Mouse (Mus musculus) midbrain, embryonic 12.5 days (tissue): ENCODE results near the gene Tmem54. TPM values are rescaled to one million over a fixed set of nuclear protein-coding genes. Genes with fewer than 3 reads are reported as not detected.

Experiments used
- ATAC-seq: fragments of 200-750 bp; cut with Nextera tagmentation; 2 replicates; pipeline ENCODE4 v1.8.0; 2017; ENCODE audit warnings: low read depth, moderate TSS enrichment, moderate library complexity; ENCODE audit not compliant: low FRiP score
- H3K27ac ChIP-seq: fragments of 300-500 bp; sonication (generic); replicated peaks from 2 replicates; pipeline ENCODE4 v1.5.1; 2016; ENCODE audit warnings: mild to moderate bottlenecking
- H3K27me3 ChIP-seq: fragments of 300-500 bp; sonication (generic); 2 replicates; pipeline ENCODE4 v1.6.1; 2016; ENCODE audit warnings: mild to moderate bottlenecking
- H3K36me3 ChIP-seq: fragments of 300-500 bp; sonication (generic); 2 replicates; pipeline ENCODE4 v1.6.1; 2016
- H3K4me1 ChIP-seq: fragments of 300-500 bp; sonication (generic); 2 replicates; pipeline ENCODE4 v1.6.1; 2016
- H3K4me2 ChIP-seq: fragments of 300-500 bp; sonication (generic); replicated peaks from 2 replicates; pipeline ENCODE4 v1.6.1; 2016; ENCODE audit warnings: mild to moderate bottlenecking, moderate library complexity
- H3K4me3 ChIP-seq: fragments of 300-500 bp; sonication (generic); 2 replicates; pipeline ENCODE4 v1.5.1; 2016; ENCODE audit warnings: mild to moderate bottlenecking
- H3K9ac ChIP-seq: fragments of 300-500 bp; sonication (generic); replicated peaks from 2 replicates; pipeline ENCODE4 v1.6.1; 2016; ENCODE audit warnings: mild to moderate bottlenecking, moderate library complexity
- H3K9me3 ChIP-seq: fragments of 300-500 bp; sonication (generic); 2 replicates; pipeline ENCODE4 v1.6.1; 2016; ENCODE audit warnings: mild to moderate bottlenecking
- WGBS: fragments of 180-500 bp; shearing (Covaris S2); methylation state at CpG from one replicate; pipeline ENCODE4 v1.1.7; 2016; 5-methylcytosine and 5-hydroxymethylcytosine counted together
- polyA plus RNA-seq: library from polyadenylated mRNA; unstranded; fragments of >200 nt; fragmentation: Nextera tagmentation; extraction: Ambion mirVana; gene quantifications from 2 replicates; pipeline ENCODE4 v1.2.1, GENCODE M21; 2016

The Tmem54 gene
- polyA plus RNA-seq: 0.51 and 0.63 TPM in 2 replicates

- Histone ChIP-seq H3K4me2 (peak within 1 kb of the TSS; percentile 47), H3K4me1 (peaks cover 11% of the 10 kb centered on the region; the same call in 1 of the 2 replicates), H3K9me3 (no peaks in the 10 kb centered on the region), H3K27ac (no peak within 1 kb of the TSS), H3K9ac (peak within 1 kb of the TSS; percentile 46; the same call in 1 of the 2 replicates), H3K4me3 (peak within 1 kb of the TSS; percentile 31), H3K36me3 (no peaks in the 10 kb centered on the region), H3K27me3 (peaks cover 54% of the 10 kb centered on the region)
- ATAC-seq: no peak
- 2% methylated on average over 35 of the region's 40 CpGs for WGBS
Measured at GRCm38 (mm10) chr4:129105356-129105755, at the start of gene Tmem54. TSS of gene Tmem54 (plus strand) at chr4:129105548.

DNA sequence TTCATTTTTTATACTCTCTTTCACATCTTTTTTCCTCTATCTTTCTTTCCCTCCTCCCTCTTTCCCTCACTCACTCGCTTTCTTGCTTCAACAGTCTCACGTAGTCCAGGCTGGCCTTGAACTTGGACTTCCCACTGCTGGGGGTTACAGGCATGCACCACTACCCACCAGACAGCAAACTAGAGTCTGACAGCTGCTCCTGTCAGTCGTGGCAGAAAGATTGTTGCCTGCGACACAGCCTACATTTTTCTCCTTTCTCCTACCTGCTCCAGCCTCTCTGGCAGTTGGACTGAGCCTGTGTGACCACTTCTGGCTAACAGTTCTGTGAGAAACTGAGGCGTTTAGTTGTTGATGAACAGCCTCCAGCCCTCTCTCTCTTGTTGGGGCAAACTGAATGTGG lies 49.8 kb upstream of the Tmem54 start:
- Histone ChIP-seq H3K9me3 (no peaks in the 10 kb centered on the region), H3K4me2 (no peak overlapping the region)
- 90% methylated on average over 5 of the region's 5 CpGs for WGBS

DNA sequence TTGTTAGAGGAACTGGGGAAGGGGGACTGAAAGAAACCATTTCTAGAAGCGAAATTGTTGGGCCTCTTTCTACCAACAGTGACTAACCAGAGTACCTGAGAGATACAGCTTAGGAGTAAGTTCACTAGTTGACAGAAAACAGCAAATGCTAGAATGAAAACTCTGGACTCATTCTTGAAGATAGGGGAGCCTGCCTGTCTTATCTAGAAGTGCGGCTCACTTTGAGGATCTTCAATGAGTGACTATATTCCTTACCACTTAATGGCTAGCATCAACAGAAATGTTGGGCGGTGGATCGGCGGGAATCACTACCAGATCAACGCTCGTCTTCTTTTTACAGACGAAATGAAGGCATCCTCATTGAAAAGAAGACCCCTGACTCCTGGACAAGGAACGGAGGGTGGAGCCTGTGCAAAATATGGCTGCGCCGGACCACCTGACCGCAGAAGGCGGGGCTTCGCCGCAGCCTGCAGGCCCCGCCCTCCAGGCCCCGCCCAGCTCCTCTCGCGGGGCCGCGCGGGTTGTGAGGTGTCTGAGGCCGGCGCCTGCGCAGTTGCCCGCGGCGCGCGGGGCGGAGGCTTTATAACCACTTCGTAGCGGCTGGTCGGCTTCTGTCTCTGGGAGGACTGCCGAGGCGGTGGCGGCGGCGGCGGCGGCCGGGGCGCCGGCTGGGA lies 47.7 kb upstream of the Tmem54 start:
- peaks cover 14% of the 10 kb centered on the region for H3K4me1 ChIP-seq
- peak overlapping the region; percentile 99 for H3K4me3 ChIP-seq
- 3% methylated on average over 41 of the region's 44 CpGs for WGBS
- H3K36me3 ChIP-seq: no peaks in the 10 kb centered on the region
- peak; percentile 95 for ATAC-seq
- peak overlapping the region; percentile 100 for H3K4me2 ChIP-seq
- H3K27me3 ChIP-seq: no peaks in the 10 kb centered on the region; the same call in none of the 2 replicates
- peak overlapping the region; percentile 95 for H3K27ac ChIP-seq
- H3K9ac ChIP-seq: peak overlapping the region; percentile 99
- H3K9me3 ChIP-seq: no peaks in the 10 kb centered on the region

More for the DNA sequence above, 49.8 kb upstream of the Tmem54 start:
- no peaks in the 10 kb centered on the region for H3K36me3 ChIP-seq
- no peak overlapping the region for H3K27ac ChIP-seq
- H3K9ac ChIP-seq: no peak overlapping the region
- H3K4me3 ChIP-seq: no peak overlapping the region
- peaks cover 14% of the 10 kb centered on the region for H3K4me1 ChIP-seq
- peaks cover 13% of the 10 kb centered on the region for H3K27me3 ChIP-seq
- no peak for ATAC-seq

DNA sequence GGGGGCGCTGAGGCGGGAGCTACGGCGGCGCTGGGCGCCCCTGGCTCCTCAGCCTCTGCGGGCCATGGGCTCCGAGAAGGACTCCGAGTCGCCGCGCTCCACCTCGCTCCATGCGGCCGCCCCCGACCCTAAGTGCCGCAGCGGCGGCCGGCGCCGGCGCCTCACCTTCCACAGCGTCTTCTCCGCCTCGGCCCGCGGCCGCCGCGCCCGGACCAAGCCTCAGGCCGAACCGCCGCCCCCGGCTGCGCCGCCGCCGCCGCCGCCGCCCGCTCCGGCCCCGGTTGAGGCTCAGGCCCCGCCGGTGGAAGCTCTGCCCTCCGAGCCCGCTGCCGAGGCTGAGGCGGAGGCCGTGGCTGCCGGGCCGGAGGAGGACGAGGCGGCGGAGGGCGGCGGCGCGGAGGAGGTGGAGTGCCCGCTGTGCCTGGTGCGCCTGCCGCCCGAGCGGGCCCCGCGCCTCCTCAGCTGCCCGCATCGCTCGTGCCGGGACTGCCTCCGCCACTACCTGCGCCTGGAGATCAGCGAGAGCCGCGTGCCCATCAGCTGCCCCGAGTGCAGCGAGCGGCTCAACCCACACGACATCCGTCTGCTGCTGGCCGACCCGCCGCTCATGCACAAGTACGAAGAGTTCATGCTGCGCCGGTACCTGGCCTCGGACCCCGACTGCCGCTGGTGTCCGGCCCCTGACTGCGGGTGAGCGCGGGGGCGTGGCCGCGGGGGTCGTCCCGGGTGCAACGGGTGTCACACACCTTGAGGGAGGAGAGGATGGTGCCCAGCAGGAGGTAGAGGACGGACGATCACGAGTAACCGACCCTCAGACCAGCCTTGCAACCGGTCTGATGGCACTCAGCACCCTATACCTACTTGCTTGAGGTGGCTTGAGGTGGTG lies 46.9 kb upstream of the Tmem54 start, which contains the start of gene Rnf19b:
Gene Rnf19b, plus strand, starts transcription at position 65 of the 886 bp plus-strand sequence.
- H3K4me3 ChIP-seq: peak within 1 kb of the TSS; percentile 99
- H3K27me3 ChIP-seq: no peaks in the 10 kb centered on the region; the same call in 1 of the 2 replicates
- no peaks in the 10 kb centered on the region for H3K36me3 ChIP-seq
- H3K4me1 ChIP-seq: peaks cover 14% of the 10 kb centered on the region
- peak; percentile 88 for ATAC-seq
- H3K4me2 ChIP-seq: peak within 1 kb of the TSS; percentile 100
- peak within 1 kb of the TSS; percentile 99 for H3K9ac ChIP-seq
- peak within 1 kb of the TSS; percentile 95 for H3K27ac ChIP-seq
- no peaks in the 10 kb centered on the region for H3K9me3 ChIP-seq
- under 1% methylated on average over 69 of the region's 107 CpGs for WGBS

DNA sequence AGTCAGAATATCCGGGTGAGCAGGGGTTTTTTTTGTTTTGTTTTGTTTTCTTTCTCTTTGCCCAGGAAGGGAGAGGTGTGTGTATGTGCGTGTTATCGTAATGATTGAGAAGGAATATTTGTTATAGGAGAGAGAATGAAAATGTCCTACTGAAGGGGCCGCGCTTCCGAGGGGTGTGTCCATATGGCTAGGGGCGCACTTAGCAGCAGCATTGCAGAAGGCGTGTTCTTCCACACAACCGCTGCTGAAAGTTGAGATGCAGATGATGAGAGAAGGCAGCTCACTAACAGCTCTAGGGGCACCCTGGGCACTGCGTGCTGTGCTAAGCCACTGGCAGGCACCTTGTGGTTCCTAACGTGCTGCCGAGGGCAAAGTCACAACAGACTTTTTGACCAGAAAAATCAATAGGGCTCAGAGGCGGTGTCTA lies 46.2 kb upstream of the Tmem54 start:
- H3K36me3 ChIP-seq: no peaks in the 10 kb centered on the region
- H3K9ac ChIP-seq: peak overlapping the region; percentile 99
- H3K9me3 ChIP-seq: no peaks in the 10 kb centered on the region
- no peak for ATAC-seq
- peak overlapping the region; percentile 99 for H3K4me3 ChIP-seq
- 4% methylated on average over 13 of the region's 13 CpGs for WGBS
- H3K27ac ChIP-seq: no peak overlapping the region
- H3K4me2 ChIP-seq: peak overlapping the region; percentile 100
- H3K4me1 ChIP-seq: peaks cover 14% of the 10 kb centered on the region
- no peaks in the 10 kb centered on the region; the same call in 1 of the 2 replicates for H3K27me3 ChIP-seq

- Histone ChIP-seq H3K9ac (peak overlapping the region; percentile 99), H3K36me3 (no peaks in the 10 kb centered on the region), H3K4me3 (peak overlapping the region; percentile 99), H3K4me2 (peak overlapping the region; percentile 100), H3K27ac (no peak overlapping the region), H3K4me1 (peaks cover 14% of the 10 kb centered on the region), H3K27me3 (no peaks in the 10 kb centered on the region; the same call in 1 of the 2 replicates), H3K9me3 (no peaks in the 10 kb centered on the region)
- no peak for ATAC-seq
- WGBS: 65% methylated on average over 4 of the region's 4 CpGs
Measured at GRCm38 (mm10) chr4:129059922-129060321, 45.4 kb upstream of the Tmem54 start.

- no peak for ATAC-seq
- Histone ChIP-seq H3K9ac (no peak overlapping the region), H3K27me3 (no peaks in the 10 kb centered on the region), H3K4me3 (no peak overlapping the region), H3K27ac (no peak overlapping the region), H3K4me1 (peaks cover 14% of the 10 kb centered on the region), H3K9me3 (no peaks in the 10 kb centered on the region), H3K4me2 (no peak overlapping the region), H3K36me3 (no peaks in the 10 kb centered on the region)
- WGBS: 85% methylated on average over 1 of the region's 1 CpGs
Measured at GRCm38 (mm10) chr4:129061486-129061885, 43.9 kb upstream of the Tmem54 start.

- 90% methylated on average over 3 of the region's 3 CpGs for WGBS
- Histone ChIP-seq H3K9ac (no peak overlapping the region), H3K9me3 (no peaks in the 10 kb centered on the region), H3K4me1 (peaks cover 14% of the 10 kb centered on the region), H3K36me3 (no peaks in the 10 kb centered on the region), H3K27ac (no peak overlapping the region), H3K4me3 (no peak overlapping the region), H3K27me3 (no peaks in the 10 kb centered on the region), H3K4me2 (no peak overlapping the region)
- ATAC-seq: no peak
Measured at GRCm38 (mm10) chr4:129062281-129063075, 42.9 kb upstream of the Tmem54 start.

DNA sequence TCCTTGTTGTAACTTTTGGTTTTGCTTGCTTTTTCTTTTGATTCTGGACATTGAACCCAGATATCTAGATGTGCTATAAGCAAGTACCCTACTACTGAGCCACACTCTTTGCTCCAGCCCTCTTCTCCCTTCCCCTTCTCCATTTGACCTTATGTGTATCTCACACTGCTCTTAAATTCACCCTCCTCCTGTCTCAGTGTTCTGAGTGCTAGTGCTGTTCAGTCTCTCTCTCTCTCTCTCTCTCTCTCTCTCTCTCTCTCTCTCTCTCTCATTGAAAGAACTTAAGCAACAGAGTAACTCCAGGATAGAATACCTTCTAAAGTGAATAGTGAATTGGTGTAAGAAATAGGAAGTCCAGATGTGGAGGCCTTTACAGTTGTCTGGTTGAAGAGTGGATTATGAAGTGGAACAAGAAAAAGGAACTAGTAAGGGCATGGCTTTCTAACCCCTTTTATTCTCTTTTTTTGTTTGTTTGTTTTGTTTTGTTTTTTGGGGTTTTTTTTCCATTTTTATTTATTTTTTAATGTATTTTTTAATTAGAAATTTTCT lies 39.6 kb upstream of the Tmem54 start:
- H3K9me3 ChIP-seq: no peaks in the 10 kb centered on the region
- ATAC-seq: no peak
- H3K9ac ChIP-seq: no peak overlapping the region
- H3K27ac ChIP-seq: no peak overlapping the region
- H3K4me2 ChIP-seq: no peak overlapping the region
- H3K4me1 ChIP-seq: no peaks in the 10 kb centered on the region
- H3K4me3 ChIP-seq: no peak overlapping the region
- H3K36me3 ChIP-seq: no peaks in the 10 kb centered on the region
- no peaks in the 10 kb centered on the region for H3K27me3 ChIP-seq

- H3K4me2 ChIP-seq: no peak overlapping the region
- 88% methylated on average over 5 of the region's 5 CpGs for WGBS
- no peaks in the 10 kb centered on the region for H3K9me3 ChIP-seq
- no peak for ATAC-seq
- H3K36me3 ChIP-seq: no peaks in the 10 kb centered on the region
- no peak overlapping the region for H3K27ac ChIP-seq
- no peaks in the 10 kb centered on the region for H3K27me3 ChIP-seq
- H3K4me3 ChIP-seq: no peak overlapping the region
- H3K4me1 ChIP-seq: no peaks in the 10 kb centered on the region
- H3K9ac ChIP-seq: no peak overlapping the region
Measured at GRCm38 (mm10) chr4:129067638-129068415, 37.5 kb upstream of the Tmem54 start.

GRCm38 (mm10) chr4:129068848-129069247 lies 36.5 kb upstream of the Tmem54 start:
- Histone ChIP-seq H3K4me3 (no peak overlapping the region), H3K9me3 (no peaks in the 10 kb centered on the region), H3K27me3 (no peaks in the 10 kb centered on the region), H3K4me2 (no peak overlapping the region), H3K4me1 (no peaks in the 10 kb centered on the region), H3K36me3 (peaks cover 7% of the 10 kb centered on the region; the same call in 1 of the 2 replicates), H3K9ac (no peak overlapping the region), H3K27ac (no peak overlapping the region)
- no peak for ATAC-seq
- WGBS: 90% methylated on average over 4 of the region's 4 CpGs
